Comparison of ENCODE assay signal across 9 mouse cellular contexts in the genomic region with DNA sequence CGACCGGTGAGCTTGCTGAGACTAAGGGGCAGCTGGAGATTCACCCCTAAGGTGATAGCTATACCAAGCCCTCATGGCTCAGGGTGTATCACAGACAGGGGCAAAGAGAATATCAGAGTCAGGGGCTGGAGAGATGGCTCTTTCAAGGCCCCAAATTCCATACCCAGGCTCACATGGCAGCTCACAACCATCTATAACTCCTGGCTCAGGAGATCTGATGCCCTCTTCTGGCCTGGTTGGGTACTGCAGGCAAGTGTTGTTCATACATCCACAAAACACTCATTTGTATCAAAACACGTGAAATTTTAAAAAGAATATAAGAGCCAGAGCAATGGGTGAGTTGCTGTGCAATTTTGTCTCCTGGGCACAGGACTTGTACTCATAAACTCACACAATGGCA. TPM values are rescaled to one million over a fixed set of nuclear protein-coding genes. Genes with fewer than 3 reads are reported as not detected.
DNase-seq lines count a peak whose midpoint lies in the region; ATAC-seq and TF ChIP-seq lines count a peak whose summit lies in the region.
"Had no signal": no experiment of that assay in that cellular context is flagged by ENCODE, and none has a peak within 500 bp of the region (broad histone marks: within the 10 kb centered on the region; RNA-seq: fewer than 3 reads in every experiment).

No protein-coding gene starts in this region.

- H3K9me3 ChIP-seq in hindbrain, postnatal 0 days (ENCODE audit: low read length): no peaks in the 10 kb centered on the region
- H3K9me3 ChIP-seq in hindbrain, embryonic 13.5 days: no peaks in the 10 kb centered on the region
- H3K9me3 ChIP-seq in G1E (replicated peaks): no peaks in the 10 kb centered on the region
- H3K9me3 ChIP-seq in midbrain, postnatal 0 days (ENCODE audit: low read length): no peaks in the 10 kb centered on the region
- no peaks in the 10 kb centered on the region for H3K9me3 ChIP-seq in hindbrain, embryonic 12.5 days (replicated peaks)
- H3K9me3 ChIP-seq: lung, embryonic 15.5 days had no signal

- peak; percentile 76 for TF ChIP-seq CTCF in hindbrain, postnatal 0 days (IDR thresholded peaks at IDR 0.05; ENCODE audit: low read depth)
- peak; percentile 64 for TF ChIP-seq CTCF in G1E (IDR thresholded peaks at IDR 0.05; ENCODE audit: low read depth, low read length)
- peak; percentile 73 for TF ChIP-seq CTCF in midbrain, postnatal 0 days (IDR thresholded peaks at IDR 0.05)

- H3K4me1 ChIP-seq in hindbrain, postnatal 0 days (ENCODE audit: insufficient read depth, low read length): no peaks in the 10 kb centered on the region; the same call in 1 of the 2 replicates
- H3K4me1 ChIP-seq in hindbrain, embryonic 13.5 days (replicated peaks): peaks cover 7% of the 10 kb centered on the region
- H3K4me1 ChIP-seq in G1E (ENCODE audit: insufficient read depth, low read depth, low read length): peaks cover 9% of the 10 kb centered on the region
- no peaks in the 10 kb centered on the region for H3K4me1 ChIP-seq in midbrain, postnatal 0 days (ENCODE audit: insufficient read depth, low read length)
- no peaks in the 10 kb centered on the region for H3K4me1 ChIP-seq in hindbrain, embryonic 12.5 days
- H3K4me1 ChIP-seq: lung, embryonic 15.5 days had no signal

- no peak overlapping the region for H3K27ac ChIP-seq in hindbrain, postnatal 0 days
- H3K27ac ChIP-seq in hindbrain, embryonic 13.5 days: no peak overlapping the region
- H3K27ac ChIP-seq in midbrain, postnatal 0 days (ENCODE audit: low read depth, low read length): no peak overlapping the region
- H3K27ac ChIP-seq in hindbrain, embryonic 12.5 days: no peak overlapping the region
- H3K27ac ChIP-seq: lung, embryonic 15.5 days had no signal

- H3K27me3 ChIP-seq in hindbrain, postnatal 0 days (ENCODE audit: insufficient read depth, low read length): no peaks in the 10 kb centered on the region
- no peaks in the 10 kb centered on the region for H3K27me3 ChIP-seq in hindbrain, embryonic 13.5 days
- H3K27me3 ChIP-seq in G1E (ENCODE audit: insufficient read depth, low read length): peaks cover 16% of the 10 kb centered on the region
- H3K27me3 ChIP-seq in midbrain, postnatal 0 days (ENCODE audit: insufficient read depth, low read length): no peaks in the 10 kb centered on the region
- H3K27me3 ChIP-seq in hindbrain, embryonic 12.5 days: no peaks in the 10 kb centered on the region
- H3K27me3 ChIP-seq: lung, embryonic 15.5 days had no signal

- peak; percentile 37 for DNase-seq in hindbrain, postnatal 0 days (ENCODE audit: low spot score)
- DNase-seq in 416B (ENCODE audit: low read depth): peak; percentile 26
- no peak for DNase-seq in G1E (ENCODE audit: low spot score)
- DNase-seq in forelimb bud, embryonic 11.5 days (ENCODE audit: low read depth, low spot score): peak; percentile 23
- DNase-seq in midbrain, postnatal 0 days (ENCODE audit: low spot score): no peak
- DNase-seq in right cerebral cortex, postnatal 25 days: no peak

- no peak for ATAC-seq in hindbrain, postnatal 0 days
- ATAC-seq in hindbrain, embryonic 13.5 days (ENCODE audit: low FRiP score): no peak
- no peak for ATAC-seq in G1E (ENCODE audit: extremely low read depth, insufficient number of reproducible peaks, low FRiP score, poor library complexity, severe bottlenecking)
- no peak for ATAC-seq in midbrain, postnatal 0 days (ENCODE audit: low FRiP score)
- ATAC-seq in hindbrain, embryonic 12.5 days (ENCODE audit: low FRiP score): no peak

- H3K4me3 ChIP-seq in hindbrain, postnatal 0 days (ENCODE audit: low read length): no peak overlapping the region
- H3K4me3 ChIP-seq in hindbrain, embryonic 13.5 days: no peak overlapping the region
- H3K4me3 ChIP-seq in G1E (ENCODE audit: low read depth, low read length): no peak overlapping the region
- no peak overlapping the region for H3K4me3 ChIP-seq in midbrain, postnatal 0 days (ENCODE audit: low read depth, low read length)
- H3K4me3 ChIP-seq in hindbrain, embryonic 12.5 days: no peak overlapping the region
- H3K4me3 ChIP-seq: lung, embryonic 15.5 days had no signal

- no peak overlapping the region for H3K9ac ChIP-seq in hindbrain, postnatal 0 days (replicated peaks; ENCODE audit: low read length)
- no peak overlapping the region for H3K9ac ChIP-seq in hindbrain, embryonic 13.5 days
- no peak overlapping the region for H3K9ac ChIP-seq in midbrain, postnatal 0 days (replicated peaks; ENCODE audit: low read length, poor library complexity, severe bottlenecking)
- H3K9ac ChIP-seq in hindbrain, embryonic 12.5 days: no peak overlapping the region
- H3K9ac ChIP-seq: lung, embryonic 15.5 days had no signal

- H3K4me2 ChIP-seq in hindbrain, postnatal 0 days (ENCODE audit: low read depth, low read length): no peak overlapping the region
- no peak overlapping the region for H3K4me2 ChIP-seq in hindbrain, embryonic 13.5 days
- H3K4me2 ChIP-seq in midbrain, postnatal 0 days (ENCODE audit: low read depth, low read length, poor library complexity, severe bottlenecking): no peak overlapping the region
- no peak overlapping the region for H3K4me2 ChIP-seq in hindbrain, embryonic 12.5 days (replicated peaks)
- H3K4me2 ChIP-seq: lung, embryonic 15.5 days had no signal

- 83% methylated on average over 3 of the region's 3 CpGs for WGBS in hindbrain, postnatal 0 days
- 86% methylated on average over 3 of the region's 3 CpGs for WGBS in hindbrain, embryonic 13.5 days
- 82% methylated on average over 3 of the region's 3 CpGs for WGBS in midbrain, postnatal 0 days
- 84% methylated on average over 3 of the region's 3 CpGs for WGBS in hindbrain, embryonic 12.5 days

- no peaks in the 10 kb centered on the region for H3K36me3 ChIP-seq in hindbrain, postnatal 0 days (ENCODE audit: insufficient read depth, low read length)
- H3K36me3 ChIP-seq in hindbrain, embryonic 13.5 days: no peaks in the 10 kb centered on the region
- no peaks in the 10 kb centered on the region for H3K36me3 ChIP-seq in G1E (replicated peaks)
- H3K36me3 ChIP-seq in midbrain, postnatal 0 days (ENCODE audit: insufficient read depth, low read length): no peaks in the 10 kb centered on the region
- H3K36me3 ChIP-seq in hindbrain, embryonic 12.5 days: no peaks in the 10 kb centered on the region
- H3K36me3 ChIP-seq: lung, embryonic 15.5 days had no signal

RNA-seq across cellular contexts. Expression of a gene that starts 17.3 kb away (rescaled TPM):
- total RNA-seq in hindbrain, postnatal 0 days (2014; rRNA removed): 204 and 226 TPM in 2 replicates
- polyA plus RNA-seq in hindbrain, postnatal 0 days (2015; fragmentation: Nextera tagmentation; extraction: Ambion mirVana): 41.9 and 42.8 TPM in 2 replicates
- 25.9 TPM in 2 replicates for polyA plus RNA-seq in hindbrain, embryonic 13.5 days (2015; fragmentation: Nextera tagmentation; extraction: Ambion mirVana)
- total RNA-seq in G1E (2014; fragmentation: Nextera tagmentation) (42.8 TPM in 1 of 2 replicates, not detected in the other), G1E (2017) (0.70 and 1.1 TPM in 2 replicates)
- polyA plus RNA-seq in G1E (2012): 0.04 and 0.06 TPM in 2 replicates
- 157 and 189 TPM in 2 replicates for total RNA-seq in midbrain, postnatal 0 days (2014; rRNA removed)
- polyA plus RNA-seq in midbrain, postnatal 0 days (2015; fragmentation: Nextera tagmentation; extraction: Ambion mirVana): 25.0 and 25.3 TPM in 2 replicates
- 12.9 and 13.1 TPM in 2 replicates for polyA plus RNA-seq in hindbrain, embryonic 12.5 days (2016; fragmentation: Nextera tagmentation; extraction: Ambion mirVana)

Comparison
In these comparisons a context has a peak if more than half of its experiments do, and no peak if none do; other contexts are left out.
1. DNase-seq: peak in hindbrain, postnatal 0 days (single experiment), 416B (single experiment) and forelimb bud, embryonic 11.5 days (single experiment); none in G1E (single experiment), midbrain, postnatal 0 days (single experiment) and right cerebral cortex, postnatal 25 days (single experiment).
2. RNA of a gene that starts 17.3 kb away (polyA plus RNA-seq): 41.9 to 42.8 TPM in hindbrain, postnatal 0 days, 25.9 TPM in hindbrain, embryonic 13.5 days, 25.0 to 25.3 TPM in midbrain, postnatal 0 days and 12.9 to 13.1 TPM in hindbrain, embryonic 12.5 days; 0.04 to 0.06 TPM in G1E; every median in the first group is over 10 times any median in the second.
3. Peak in every context shown above with its lines, with median percentiles within 50 percentile points of each other: CTCF ChIP-seq.